Mouse (Mus musculus): ENCODE data around the gene Sec62.
A peak's percentile ranks its signal among the peaks of the same experiment; 100 is the strongest.
"Not testable (repeated sequence)": the region's sequence is repeated elsewhere in the genome, so short reads cannot be mapped to it uniquely, and the experiment has no call there.

Sec62 gene

DNA sequence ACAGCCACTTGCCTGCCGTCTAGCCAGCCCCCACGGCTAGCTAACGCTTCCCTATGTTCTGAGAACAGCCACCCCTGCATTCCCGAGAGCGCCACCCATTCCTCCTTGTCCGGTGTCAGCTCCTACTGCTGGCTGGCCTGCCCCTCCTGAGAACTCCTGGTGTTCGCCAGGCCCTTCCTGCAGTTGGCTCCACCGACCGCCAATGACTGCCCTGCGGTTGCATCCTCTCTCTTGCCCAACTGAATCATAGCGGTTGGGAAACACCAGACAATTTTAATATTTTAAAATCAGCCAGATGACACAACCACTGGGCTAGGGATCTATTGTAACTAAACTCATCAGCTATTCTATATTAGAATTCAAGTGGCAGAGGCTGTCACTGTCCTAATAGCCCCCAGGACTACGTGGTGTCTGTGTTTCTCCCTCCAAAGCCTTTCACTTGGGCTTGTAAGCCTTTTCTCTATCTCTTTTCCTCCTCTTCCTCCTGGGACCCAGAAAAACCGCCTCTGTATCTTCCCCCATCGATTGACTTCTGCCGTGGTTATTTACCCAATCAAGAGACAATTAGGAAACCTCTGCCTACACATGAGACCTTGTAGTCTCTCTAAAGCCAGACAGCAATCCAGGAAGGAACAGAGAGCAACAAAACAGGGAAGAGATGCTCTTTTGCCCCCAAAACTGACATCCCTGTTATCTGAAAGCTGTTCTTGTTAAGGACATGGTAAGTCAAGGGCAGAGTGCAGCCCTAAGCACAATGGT lies 39.4 kb downstream of the Sec62 start:
- no peak for DNase-seq (ENCODE audit: low spot score)

DNA sequence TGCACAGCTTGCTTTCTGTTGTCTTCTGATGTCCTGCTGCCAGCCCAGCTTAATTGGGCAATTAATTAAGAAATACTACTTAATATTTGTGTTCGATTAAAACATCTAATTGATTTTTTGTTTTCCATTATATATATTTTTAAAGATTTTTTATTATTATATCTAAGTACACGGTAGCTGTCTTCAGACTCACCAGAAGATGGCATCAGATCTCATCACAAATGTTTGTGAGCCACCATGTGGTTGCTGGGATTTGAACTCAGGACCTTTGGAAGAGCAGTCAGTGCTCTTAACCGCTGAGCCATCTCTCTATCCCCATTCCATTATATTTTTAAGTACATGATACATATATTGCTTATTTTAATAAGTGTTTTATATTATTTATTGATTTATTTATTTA lies 40.6 kb downstream of the Sec62 start:
- no peak for DNase-seq (ENCODE audit: low spot score)

GRCm38 (mm10) chr3:30845755-30846154 lies 53.1 kb downstream of the Sec62 start:
- DNase-seq (ENCODE audit: low spot score), result no peak

DNA sequence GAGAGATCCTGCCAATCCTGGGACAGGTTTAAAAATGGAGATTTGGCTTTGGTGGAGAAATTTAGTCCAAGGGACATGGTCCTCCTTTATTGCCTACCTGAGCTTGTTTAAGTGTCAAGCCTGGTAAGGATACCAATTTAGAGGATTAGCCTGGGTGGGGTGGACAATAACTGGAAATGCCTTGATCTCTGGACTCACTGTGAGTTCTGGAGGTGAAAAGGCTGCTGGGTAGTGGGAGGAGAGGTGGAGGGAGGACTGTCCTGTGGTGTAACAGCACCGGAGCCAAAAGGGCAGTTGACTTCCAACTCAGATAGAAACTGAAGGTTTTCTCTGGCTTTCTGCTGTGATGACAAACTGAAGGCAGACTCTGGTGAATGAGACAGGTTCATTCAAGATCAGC lies 54.7 kb downstream of the Sec62 start:
- DNase-seq (ENCODE audit: low spot score), result no peak

- DNase-seq (ENCODE audit: low spot score), result no peak
These were observed 58.7 kb downstream of the Sec62 start for GRCm38 (mm10) chr3:30851422-30851821.

DNA sequence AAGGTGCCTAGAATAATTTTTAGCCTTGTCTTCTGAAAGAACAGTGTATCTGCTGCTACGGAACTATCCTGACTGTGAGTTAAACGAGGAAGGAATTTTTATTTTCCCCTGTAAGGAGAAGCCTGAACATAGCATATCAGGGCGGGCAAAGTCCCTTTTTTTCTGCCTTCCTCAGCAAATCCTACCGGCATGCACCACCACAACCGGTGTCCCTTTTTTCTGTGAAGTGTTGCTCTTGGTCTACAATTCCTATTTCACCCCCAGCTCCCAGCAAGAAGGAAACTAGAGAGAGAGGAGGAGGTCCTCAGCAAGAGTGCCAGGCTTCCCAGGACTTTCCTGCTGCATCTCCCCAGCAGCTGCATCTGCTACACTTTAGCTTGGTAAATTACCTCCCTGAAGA lies 60.9 kb downstream of the Sec62 start:
- DNase-seq (ENCODE audit: low spot score), result no peak

- peak; percentile 73 for DNase-seq (ENCODE audit: low spot score)
These were observed 63.2 kb downstream of the Sec62 start, which contains the start of gene Gpr160 for GRCm38 (mm10) chr3:30855604-30856458. Gene Gpr160, plus strand, starts transcription at chr3:30855950.

DNA sequence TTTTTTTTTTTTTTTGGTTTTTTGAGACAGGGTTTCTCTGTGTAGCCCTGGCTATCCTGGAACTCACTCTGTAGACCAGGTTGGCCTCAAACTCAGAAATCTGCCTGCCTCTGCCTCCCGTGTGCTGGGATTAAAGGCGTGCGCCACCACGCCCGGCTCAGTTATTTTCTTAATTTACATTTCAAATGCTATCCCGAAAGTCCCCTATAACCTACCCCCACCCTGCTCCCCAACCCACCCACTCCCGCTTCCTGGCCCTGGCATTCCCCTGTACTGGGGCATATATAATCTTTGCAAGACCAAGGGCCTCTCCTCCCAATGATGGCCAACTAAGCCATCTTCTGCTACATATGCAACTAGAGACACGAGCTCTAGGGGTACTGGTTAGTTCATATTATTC lies 66.9 kb downstream of the Sec62 start:
- DNase-seq (ENCODE audit: low spot score), result not testable (repeated sequence)

GRCm38 (mm10) chr3:30860705-30861104 lies 68.0 kb downstream of the Sec62 start:
- no peak for DNase-seq (ENCODE audit: low spot score)

DNA sequence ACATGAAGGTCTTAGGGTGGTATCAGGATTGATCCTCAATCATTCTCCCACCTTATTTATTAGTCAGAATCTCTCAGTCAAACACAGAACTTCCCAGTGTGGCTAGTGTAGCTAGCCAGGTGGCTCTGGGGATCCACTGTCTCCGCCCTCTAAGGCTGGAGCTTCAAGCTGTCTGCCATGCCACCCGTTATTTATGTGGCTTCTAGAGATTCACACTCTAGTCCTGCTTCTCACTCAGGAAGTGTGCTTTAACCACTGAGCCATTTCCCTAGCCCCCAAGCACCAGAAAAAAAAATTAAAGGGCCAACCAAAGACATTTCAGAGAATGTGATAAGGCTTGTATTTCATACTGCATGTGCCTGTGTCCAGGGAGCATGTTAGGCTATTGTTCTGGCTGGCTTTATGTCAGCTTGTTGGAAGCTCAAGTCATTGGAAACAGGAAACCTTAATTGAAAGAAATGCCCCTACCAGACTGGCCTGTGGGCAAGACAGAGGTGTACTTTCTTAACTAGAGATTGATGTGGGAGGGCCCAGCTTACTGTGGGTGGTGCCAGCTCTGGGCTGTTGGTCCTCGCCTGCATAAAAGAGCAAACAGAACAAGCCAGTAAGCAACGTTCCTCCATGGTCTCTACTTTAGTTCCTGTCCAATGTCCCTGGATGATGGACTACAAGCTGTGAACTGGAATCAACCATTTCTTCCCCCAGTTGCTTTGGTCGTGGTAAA lies 71.2 kb downstream of the Sec62 start:
- no peak for DNase-seq (ENCODE audit: low spot score)

GRCm38 (mm10) chr3:30864640-30865039 lies 72.0 kb downstream of the Sec62 start:
- DNase-seq (ENCODE audit: low spot score), result no peak

- DNase-seq (ENCODE audit: low spot score), result no peak
These were observed 75.5 kb downstream of the Sec62 start for GRCm38 (mm10) chr3:30868176-30868575.

DNA sequence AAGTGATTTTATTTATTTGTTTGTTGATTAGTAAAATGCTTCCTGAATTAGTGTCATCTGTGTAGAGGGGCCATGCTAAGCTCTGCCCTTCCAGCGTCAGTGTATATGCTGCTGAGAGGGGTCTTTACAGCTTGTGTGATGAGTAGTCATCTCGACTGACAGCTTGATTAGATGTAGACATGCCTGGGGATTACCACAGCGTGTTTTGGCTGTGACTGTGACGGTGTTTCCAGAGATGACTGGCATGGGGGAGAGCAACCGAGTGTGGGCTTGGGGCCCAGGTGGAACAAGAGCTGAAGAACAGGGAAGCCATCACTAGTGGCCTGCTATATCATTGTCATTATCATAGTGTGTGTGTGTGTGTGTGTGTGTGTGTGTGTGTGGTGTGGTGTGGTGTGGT lies 76.0 kb downstream of the Sec62 start:
- no peak for DNase-seq (ENCODE audit: low spot score)

- no peak for DNase-seq (ENCODE audit: low spot score)
These were observed 77.3 kb downstream of the Sec62 start for GRCm38 (mm10) chr3:30869995-30870394.

All from embryo, embryonic 10 days (tissue).